Mouse (Mus musculus) effector memory CD4-positive, alpha-beta T cell, adult 7 months (primary cell): Measurements from ENCODE around the gene 0610010K14Rik. TPM values are rescaled to one million over a fixed set of nuclear protein-coding genes. Genes with fewer than 3 reads are reported as not detected.

Source experiments
- polyA plus RNA-seq: library from polyadenylated mRNA; unstranded; fragments of 100-300 nt; shearing (Covaris generic); gene quantifications from one replicate; pipeline ENCODE4 v1.2.1, GENCODE M21; 2017

The 0610010K14Rik gene
- 86.1 TPM for polyA plus RNA-seq

GRCm38 (mm10) chr11:70237457-70238167 is at the start of gene 0610010K14Rik:
0610010K14Rik (minus strand) TSS chr11:70237914.

GRCm38 (mm10) chr11:70254931-70255531 is 17.3 kb upstream of the 0610010K14Rik start, which contains the start of gene Alox12:
Alox12 (minus strand) TSS chr11:70255353.

GRCm38 (mm10) chr11:70239541-70240279 is 2.0 kb upstream of the 0610010K14Rik start, which contains the start of the genes Gm21988 and Rnasek:
Gm21988 (minus strand) TSS chr11:70239830.
Rnasek (minus strand) TSS chr11:70239842.

GRCm38 (mm10) chr11:70229260-70230010 is 8.3 kb downstream of the 0610010K14Rik start, which contains the start of gene Bcl6b:
Bcl6b (minus strand) TSS chr11:70229798.

GRCm38 (mm10) chr11:70220731-70221602 is 16.7 kb downstream of the 0610010K14Rik start, which contains the start of gene Slc16a13:
Slc16a13 (minus strand) TSS chr11:70221064.

GRCm38 (mm10) chr11:70212423-70212822 is 25.3 kb downstream of the 0610010K14Rik start, which contains the start of gene Slc16a11:
Slc16a11 (plus strand) TSS chr11:70212752.

Other genes with a start within 250 kb of the 0610010K14Rik start
- gene Gabarap, start 246.8 kb downstream of the 0610010K14Rik start, polyA plus RNA-seq, result 358 TPM
- gene Phf23, start 242.1 kb downstream of the 0610010K14Rik start, polyA plus RNA-seq, result 52.1 TPM
- 15.5 TPM for gene Dvl2, start 237.3 kb downstream of the 0610010K14Rik start, polyA plus RNA-seq
- gene Acadvl, start 222.5 kb downstream of the 0610010K14Rik start, polyA plus RNA-seq, result 101 TPM
- gene Dlg4, start 221.0 kb downstream of the 0610010K14Rik start, polyA plus RNA-seq, result 6.9 TPM
- gene Asgr1, start 183.8 kb downstream of the 0610010K14Rik start, polyA plus RNA-seq, result not detected
- gene Asgr2, start 145.3 kb downstream of the 0610010K14Rik start, polyA plus RNA-seq, result not detected
- gene Mgl2, start 107.6 kb downstream of the 0610010K14Rik start, polyA plus RNA-seq, result not detected
- gene Clec10a, start 81.7 kb downstream of the 0610010K14Rik start, polyA plus RNA-seq, result not detected
- not detected for gene Slc16a11, start 25.2 kb downstream of the 0610010K14Rik start, polyA plus RNA-seq
- gene Slc16a13, start 16.9 kb downstream of the 0610010K14Rik start, polyA plus RNA-seq, result 0.65 TPM
- gene Bcl6b, start 8.1 kb downstream of the 0610010K14Rik start, polyA plus RNA-seq, result 0.11 TPM
- gene Gm21988, start 1.9 kb upstream of the 0610010K14Rik start, polyA plus RNA-seq, result 4.5 TPM
- gene Rnasek, start 1.9 kb upstream of the 0610010K14Rik start, polyA plus RNA-seq, result 200 TPM
- not detected for gene Alox12, start 17.4 kb upstream of the 0610010K14Rik start, polyA plus RNA-seq
- not detected for gene Alox12e, start 84.7 kb upstream of the 0610010K14Rik start, polyA plus RNA-seq
- gene Alox15, start 114.1 kb upstream of the 0610010K14Rik start, polyA plus RNA-seq, result 0.26 TPM
- 9.9 TPM for gene Pelp1, start 172.1 kb upstream of the 0610010K14Rik start, polyA plus RNA-seq
- 172 TPM for gene Arrb2, start 194.7 kb upstream of the 0610010K14Rik start, polyA plus RNA-seq
- gene Med11, start 214.0 kb upstream of the 0610010K14Rik start, polyA plus RNA-seq, result 192 TPM
- 0.43 TPM for gene Zmynd15, start 221.5 kb upstream of the 0610010K14Rik start, polyA plus RNA-seq
- 3.0 TPM for gene Cxcl16, start 222.1 kb upstream of the 0610010K14Rik start, polyA plus RNA-seq